Mouse (Mus musculus) lung, adult 2 months (tissue): ENCODE measurements at regions not wholly inside any gene's neighbourhood (a gene's known extent, or its start where the extent isn't known, plus 50 kb on each side); places are given as distances from the start of the nearest gene placed in this dataset.

ENCODE experiments used
- CTCF ChIP-seq: fragments of 200-500 bp; IDR thresholded peaks from 2 replicates; pipeline ENCODE4 v1.5.1; 2011; ENCODE audit warnings: mild to moderate bottlenecking, low read length, control low read depth; ENCODE audit not compliant: insufficient read depth
- POLR2A ChIP-seq: fragments of 200-500 bp; IDR thresholded peaks from 2 replicates; pipeline ENCODE4 v1.6.1; 2011; ENCODE audit warnings: low read depth, mild to moderate bottlenecking, control low read depth, low read length, borderline replicate concordance; ENCODE audit errors: extremely low read depth

DNA sequence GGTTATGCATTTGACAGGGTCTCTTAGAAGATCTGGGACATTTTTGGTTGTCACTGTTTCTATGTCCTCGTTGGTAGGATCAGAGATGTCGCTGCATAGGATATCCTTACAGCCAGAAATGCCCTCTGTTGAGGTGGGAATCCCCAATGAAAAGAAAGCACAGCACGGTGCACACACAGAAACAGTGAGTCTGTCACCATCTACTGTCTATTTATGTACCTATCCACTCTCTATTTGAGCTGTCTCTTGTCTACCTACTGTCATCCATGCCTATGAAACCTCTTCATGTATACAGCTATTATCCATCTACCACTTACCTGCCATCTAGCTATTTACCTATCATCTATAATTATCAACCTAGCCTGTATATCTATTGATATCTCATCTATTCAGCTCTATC is 53.6 kb upstream of the Kcnj15 start:
- TF ChIP-seq CTCF (no peak), POLR2A (no peak)
